Mouse (Mus musculus): ENCODE measurements at regions not wholly inside any gene's neighbourhood (a gene's known extent, or its start where the extent isn't known, plus 50 kb on each side); places are given as distances from the start of the nearest gene placed in this dataset.

- no peak overlapping the region for H3K9ac ChIP-seq (ENCODE audit: low read depth, low read length)
- no peaks in the 10 kb centered on the region for H3K4me1 ChIP-seq (ENCODE audit: control insufficient read depth, insufficient read depth, low read length)
- WGBS = 72% methylated on average over 4 of the region's 4 CpGs
- no peaks in the 10 kb centered on the region for H3K79me2 ChIP-seq (ENCODE audit: control insufficient read depth, insufficient read depth, low read length)
- no peak overlapping the region for H3K27ac ChIP-seq (replicated peaks; ENCODE audit: insufficient read depth, low read depth, low read length)
- no peaks in the 10 kb centered on the region for H3K27me3 ChIP-seq (ENCODE audit: control insufficient read depth, insufficient read depth, low read length)
- no peak overlapping the region for H3K4me3 ChIP-seq (ENCODE audit: insufficient read depth, low read depth, low read length)
- TF ChIP-seq CTCF (IDR thresholded peaks at IDR 0.05; ENCODE audit: low read depth, low read length) (no peak), POLR2A (IDR thresholded peaks at IDR 0.05; ENCODE audit: extremely low read depth, insufficient read depth, low read length) (no peak)
- H3K36me3 ChIP-seq (ENCODE audit: control insufficient read depth, insufficient read depth, low read length) = no peaks in the 10 kb centered on the region
- no peak for DNase-seq (ENCODE audit: extremely low read depth, low read depth, low spot score)
These were observed 146.5 kb downstream of the Slc39a8 start for GRCm38 (mm10) chr3:135971611-135972010.

- 66% methylated on average over 4 of the region's 4 CpGs for whole genome bisulfite sequencing
- H3K27me3 ChIP-seq (ENCODE audit: control insufficient read depth, insufficient read depth, low read length) = no peaks in the 10 kb centered on the region
- H3K27ac ChIP-seq (replicated peaks; ENCODE audit: insufficient read depth, low read depth, low read length) = no peak overlapping the region
- H3K4me1 ChIP-seq (ENCODE audit: control insufficient read depth, insufficient read depth, low read length) = no peaks in the 10 kb centered on the region
- no peak overlapping the region for H3K9ac ChIP-seq (ENCODE audit: low read depth, low read length)
- TF ChIP-seq POLR2A (IDR thresholded peaks at IDR 0.05; ENCODE audit: extremely low read depth, insufficient read depth, low read length) (no peak), CTCF (IDR thresholded peaks at IDR 0.05; ENCODE audit: low read depth, low read length) (no peak)
- H3K4me3 ChIP-seq (ENCODE audit: insufficient read depth, low read depth, low read length) = no peak overlapping the region
- no peaks in the 10 kb centered on the region for H3K79me2 ChIP-seq (ENCODE audit: control insufficient read depth, insufficient read depth, low read length)
- DNase-seq (ENCODE audit: extremely low read depth, low read depth, low spot score) = no peak
- no peaks in the 10 kb centered on the region for H3K36me3 ChIP-seq (ENCODE audit: control insufficient read depth, insufficient read depth, low read length)
These were observed 147.3 kb downstream of the Slc39a8 start for GRCm38 (mm10) chr3:135972413-135972812.

DNA sequence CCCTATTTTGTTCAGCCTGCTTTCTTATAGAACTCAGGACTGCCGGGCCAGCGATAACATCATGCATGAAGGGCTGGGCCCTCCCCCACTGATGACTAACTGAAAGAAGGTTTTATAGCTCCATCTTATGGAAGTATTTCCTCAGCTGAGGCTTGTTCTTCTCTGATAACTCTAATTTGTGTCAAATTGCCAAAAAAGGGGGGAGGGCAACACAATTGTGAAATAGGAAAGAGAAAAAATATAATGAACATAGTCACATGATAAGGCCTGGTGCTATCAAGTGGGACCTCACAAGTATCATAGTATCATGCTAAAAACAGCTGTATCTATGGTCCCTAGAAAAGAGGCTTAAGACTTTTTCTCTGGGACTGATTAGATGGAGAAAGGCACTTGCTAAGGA lies 148.2 kb downstream of the Slc39a8 start:
- H3K4me3 ChIP-seq (ENCODE audit: insufficient read depth, low read depth, low read length) = no peak overlapping the region
- no peaks in the 10 kb centered on the region for H3K4me1 ChIP-seq (ENCODE audit: control insufficient read depth, insufficient read depth, low read length)
- no peaks in the 10 kb centered on the region for H3K79me2 ChIP-seq (ENCODE audit: control insufficient read depth, insufficient read depth, low read length)
- DNase-seq (ENCODE audit: extremely low read depth, low read depth, low spot score) = no peak
- H3K9ac ChIP-seq (ENCODE audit: low read depth, low read length) = no peak overlapping the region
- 82% methylated on average over 2 of the region's 2 CpGs for WGBS
- no peak overlapping the region for H3K27ac ChIP-seq (replicated peaks; ENCODE audit: insufficient read depth, low read depth, low read length)
- no peaks in the 10 kb centered on the region for H3K36me3 ChIP-seq (ENCODE audit: control insufficient read depth, insufficient read depth, low read length)
- H3K27me3 ChIP-seq (ENCODE audit: control insufficient read depth, insufficient read depth, low read length) = no peaks in the 10 kb centered on the region
- TF ChIP-seq CTCF (IDR thresholded peaks at IDR 0.05; ENCODE audit: low read depth, low read length) = no peak
- no peak for TF ChIP-seq POLR2A (IDR thresholded peaks at IDR 0.05; ENCODE audit: extremely low read depth, insufficient read depth, low read length)

DNA sequence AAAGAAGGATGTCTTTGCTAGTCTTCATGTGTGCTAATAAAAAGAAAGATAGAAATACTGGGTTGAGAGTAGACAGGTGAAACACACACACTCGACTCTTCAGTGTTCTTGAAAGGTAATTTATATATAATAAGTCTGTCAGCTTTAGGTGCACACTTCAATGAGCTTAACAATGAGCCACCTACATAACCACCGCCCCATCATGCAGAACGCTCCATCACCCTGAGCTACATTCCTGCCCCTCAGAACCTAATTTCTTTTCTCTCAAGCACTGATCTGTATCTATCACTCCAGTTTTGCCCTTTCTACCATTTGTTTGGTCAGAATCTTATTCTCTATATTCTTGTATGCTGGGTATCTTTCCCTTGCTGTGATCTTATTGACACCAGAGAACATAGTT lies 148.8 kb downstream of the Slc39a8 start:
- no peak for TF ChIP-seq CTCF (IDR thresholded peaks at IDR 0.05; ENCODE audit: low read depth, low read length)
- TF ChIP-seq POLR2A (IDR thresholded peaks at IDR 0.05; ENCODE audit: extremely low read depth, insufficient read depth, low read length) = no peak
- no peak overlapping the region for H3K27ac ChIP-seq (replicated peaks; ENCODE audit: insufficient read depth, low read depth, low read length)
- H3K27me3 ChIP-seq (ENCODE audit: control insufficient read depth, insufficient read depth, low read length) = no peaks in the 10 kb centered on the region
- no peaks in the 10 kb centered on the region for H3K4me1 ChIP-seq (ENCODE audit: control insufficient read depth, insufficient read depth, low read length)
- H3K4me3 ChIP-seq (ENCODE audit: insufficient read depth, low read depth, low read length) = no peak overlapping the region
- no peak overlapping the region for H3K9ac ChIP-seq (ENCODE audit: low read depth, low read length)
- 82% methylated on average over 3 of the region's 3 CpGs for WGBS
- no peaks in the 10 kb centered on the region for H3K79me2 ChIP-seq (ENCODE audit: control insufficient read depth, insufficient read depth, low read length)
- no peaks in the 10 kb centered on the region for H3K36me3 ChIP-seq (ENCODE audit: control insufficient read depth, insufficient read depth, low read length)
- no peak for DNase-seq (ENCODE audit: extremely low read depth, low read depth, low spot score)

- WGBS = 75% methylated on average over 5 of the region's 5 CpGs
- H3K9ac ChIP-seq (ENCODE audit: low read depth, low read length) = no peak overlapping the region
- H3K27ac ChIP-seq (replicated peaks; ENCODE audit: insufficient read depth, low read depth, low read length) = no peak overlapping the region
- H3K27me3 ChIP-seq (ENCODE audit: control insufficient read depth, insufficient read depth, low read length) = no peaks in the 10 kb centered on the region
- H3K4me1 ChIP-seq (ENCODE audit: control insufficient read depth, insufficient read depth, low read length) = no peaks in the 10 kb centered on the region
- DNase-seq (ENCODE audit: extremely low read depth, low read depth, low spot score) = no peak
- no peaks in the 10 kb centered on the region for H3K79me2 ChIP-seq (ENCODE audit: control insufficient read depth, insufficient read depth, low read length)
- H3K36me3 ChIP-seq (ENCODE audit: control insufficient read depth, insufficient read depth, low read length) = no peaks in the 10 kb centered on the region
- TF ChIP-seq CTCF (IDR thresholded peaks at IDR 0.05; ENCODE audit: low read depth, low read length) (no peak), POLR2A (IDR thresholded peaks at IDR 0.05; ENCODE audit: extremely low read depth, insufficient read depth, low read length) (no peak)
- H3K4me3 ChIP-seq (ENCODE audit: insufficient read depth, low read depth, low read length) = no peak overlapping the region
These were observed 149.7 kb downstream of the Slc39a8 start for GRCm38 (mm10) chr3:135974769-135975168.

- no peaks in the 10 kb centered on the region for H3K79me2 ChIP-seq (ENCODE audit: control insufficient read depth, insufficient read depth, low read length)
- H3K36me3 ChIP-seq (ENCODE audit: control insufficient read depth, insufficient read depth, low read length) = no peaks in the 10 kb centered on the region
- H3K27ac ChIP-seq (replicated peaks; ENCODE audit: insufficient read depth, low read depth, low read length) = no peak overlapping the region
- H3K4me3 ChIP-seq (ENCODE audit: insufficient read depth, low read depth, low read length) = no peak overlapping the region
- TF ChIP-seq POLR2A (IDR thresholded peaks at IDR 0.05; ENCODE audit: extremely low read depth, insufficient read depth, low read length) (no peak), CTCF (IDR thresholded peaks at IDR 0.05; ENCODE audit: low read depth, low read length) (no peak)
- H3K4me1 ChIP-seq (ENCODE audit: control insufficient read depth, insufficient read depth, low read length) = no peaks in the 10 kb centered on the region
- H3K9ac ChIP-seq (ENCODE audit: low read depth, low read length) = no peak overlapping the region
- no peaks in the 10 kb centered on the region for H3K27me3 ChIP-seq (ENCODE audit: control insufficient read depth, insufficient read depth, low read length)
- no peak for DNase-seq (ENCODE audit: extremely low read depth, low read depth, low spot score)
- WGBS = 81% methylated on average over 3 of the region's 3 CpGs
These were observed 162.1 kb downstream of the Slc39a8 start for GRCm38 (mm10) chr3:135987171-135987570.

All from liver, adult 2 months (tissue).